Mouse (Mus musculus) cerebellum, postnatal 36 days (tissue): ENCODE measurements at regions not wholly inside any gene's neighbourhood (a gene's known extent, or its start where the extent isn't known, plus 50 kb on each side); places are given as distances from the start of the nearest gene placed in this dataset.

Experiments used
- DNase-seq, 2 experiments: peaks; one replicate each; pipeline ENCODE4 v3.0.0; 2021 to 2022; ENCODE audit warnings: mixed read lengths in 2 of 2

DNA sequence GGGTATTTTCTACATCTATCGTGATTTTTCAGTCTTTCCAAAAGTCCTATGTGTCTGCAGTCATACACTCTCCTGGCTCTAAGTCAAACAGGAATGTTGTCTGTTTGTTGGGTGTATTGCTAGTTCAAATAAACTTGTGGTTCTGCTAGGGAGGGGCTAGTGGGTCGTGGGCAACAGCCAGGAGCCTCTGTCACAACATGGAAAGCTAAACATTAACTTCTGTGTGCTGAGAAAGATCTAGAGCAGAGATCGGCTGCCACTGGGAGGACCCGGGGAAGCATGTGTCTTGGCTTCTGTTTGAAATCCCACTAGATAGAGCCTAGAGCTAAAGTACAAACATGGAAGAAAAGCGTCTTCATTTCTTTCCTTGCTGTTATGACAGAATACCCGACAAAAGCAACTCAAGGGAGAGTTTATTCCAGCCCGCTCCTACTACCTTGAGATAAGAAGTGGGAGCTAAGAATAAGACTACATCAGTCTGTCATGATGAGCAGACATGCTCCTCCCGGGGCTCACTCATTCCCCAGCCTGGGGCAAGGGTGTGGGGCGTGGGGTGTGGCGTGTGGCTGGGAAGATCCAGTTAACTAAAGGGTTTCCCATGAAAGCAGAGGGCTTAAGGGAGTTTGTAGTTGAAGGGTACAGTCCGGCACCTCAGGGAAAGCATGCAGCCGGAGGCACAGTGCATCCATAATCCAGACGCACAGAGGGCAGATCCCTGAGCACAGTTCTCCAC is 190.7 kb downstream of the Rybp start:
- DNase-seq = no peak

DNA sequence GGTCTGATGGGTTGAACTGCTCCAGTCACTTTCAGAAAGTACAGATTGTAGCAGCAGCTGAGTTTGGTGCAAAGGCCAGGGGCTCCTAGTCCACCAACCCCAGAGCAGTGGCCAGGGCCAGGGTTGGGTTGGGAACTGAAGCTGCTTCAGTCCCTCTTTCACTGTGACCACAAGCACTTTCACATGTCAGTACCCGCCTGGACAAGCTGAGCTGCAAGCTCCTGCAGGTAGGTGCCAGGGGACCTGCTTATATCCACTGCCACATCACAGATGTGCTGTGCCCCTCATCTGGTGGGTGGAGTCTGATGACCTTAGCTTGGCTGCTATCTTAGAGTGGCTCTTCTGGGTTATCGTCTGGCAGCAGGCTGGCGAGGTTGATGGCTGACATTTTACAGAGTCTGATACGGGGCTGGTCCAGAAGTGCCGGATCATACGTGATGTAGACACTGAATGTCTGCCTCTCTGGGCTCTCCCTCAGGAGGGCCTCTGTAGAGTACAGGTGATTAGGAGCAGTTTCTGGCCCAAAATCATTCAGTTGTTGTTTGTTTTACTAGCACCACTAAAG is 192.6 kb downstream of the Rybp start:
- no peak for DNase-seq

DNA sequence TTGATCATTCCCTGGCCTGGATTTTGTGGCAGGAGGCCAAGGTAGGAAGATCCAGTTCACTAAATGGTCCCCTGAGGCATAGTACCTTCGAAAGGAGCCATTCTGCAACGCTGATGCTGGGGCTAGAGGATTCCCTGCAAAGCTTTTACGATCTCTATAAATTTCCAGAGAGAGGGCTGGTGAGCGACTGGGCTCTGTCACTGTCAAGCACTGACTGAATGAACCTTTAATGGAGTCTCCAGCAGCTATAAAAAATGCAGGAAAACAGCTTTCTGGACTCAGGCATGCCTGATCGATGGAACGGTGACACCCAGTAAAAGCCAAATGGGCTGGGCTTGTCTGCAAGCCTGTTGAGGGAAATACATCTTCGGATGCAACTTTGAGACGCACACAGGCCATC is 194.4 kb downstream of the Rybp start:
- no peak for DNase-seq

DNA sequence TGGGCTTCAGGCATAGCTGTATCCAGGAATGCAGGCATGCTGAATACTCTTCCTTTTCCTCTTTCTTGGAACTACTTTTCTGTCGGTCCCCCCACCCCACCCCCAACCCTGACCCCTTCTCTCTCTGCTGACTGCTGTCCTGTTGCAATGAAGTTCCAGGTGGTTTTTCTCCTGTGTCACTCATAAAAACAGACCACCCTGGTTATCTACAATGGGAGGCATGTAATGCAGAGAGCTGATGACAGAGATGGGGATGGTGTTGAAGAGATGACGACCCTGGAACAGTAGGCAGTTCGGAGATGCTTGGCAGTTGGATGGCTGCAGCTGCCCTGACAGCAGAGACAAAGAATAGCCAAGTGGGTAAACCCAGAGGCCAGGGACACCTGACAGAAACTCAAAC is 195.5 kb downstream of the Rybp start:
- no peak for DNase-seq

DNA sequence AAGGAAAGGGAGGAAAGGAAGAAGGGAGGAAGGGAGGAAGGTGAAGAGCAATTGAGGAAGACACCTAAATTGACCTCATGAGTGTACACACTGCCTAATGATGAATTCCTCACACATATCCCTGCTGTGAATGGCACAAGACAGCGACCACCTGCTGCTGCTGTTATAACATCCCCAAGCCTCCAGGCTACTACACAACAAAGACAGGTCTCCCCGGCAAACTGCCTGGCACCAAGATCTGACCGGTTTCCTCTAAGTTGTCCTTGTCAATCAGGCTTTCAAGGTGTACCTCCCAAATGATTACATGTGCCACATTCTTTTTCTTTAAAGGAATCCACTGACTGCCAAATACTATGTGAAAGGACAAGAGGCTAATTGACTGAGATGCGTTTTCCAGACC is 198.7 kb downstream of the Rybp start:
- DNase-seq = no peak

DNA sequence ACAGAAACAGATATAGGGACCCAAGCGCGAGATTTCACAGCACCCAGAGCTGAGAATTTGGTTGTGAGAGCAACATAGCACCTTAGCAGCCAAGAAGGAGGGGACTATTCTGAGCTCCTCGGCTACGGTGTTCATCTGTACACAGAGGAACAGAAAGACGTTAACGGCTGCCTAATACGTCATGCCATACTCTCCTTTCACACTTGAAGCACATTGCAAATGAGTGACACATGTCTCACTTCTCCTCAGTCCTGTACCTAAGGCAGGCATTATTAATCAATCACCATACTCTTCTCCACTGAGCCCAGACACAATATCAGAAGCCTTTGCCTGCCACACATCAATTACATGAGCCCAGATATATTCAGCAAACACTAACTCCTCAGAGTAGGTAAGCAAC is 200.5 kb downstream of the Rybp start:
- DNase-seq = no peak

DNA sequence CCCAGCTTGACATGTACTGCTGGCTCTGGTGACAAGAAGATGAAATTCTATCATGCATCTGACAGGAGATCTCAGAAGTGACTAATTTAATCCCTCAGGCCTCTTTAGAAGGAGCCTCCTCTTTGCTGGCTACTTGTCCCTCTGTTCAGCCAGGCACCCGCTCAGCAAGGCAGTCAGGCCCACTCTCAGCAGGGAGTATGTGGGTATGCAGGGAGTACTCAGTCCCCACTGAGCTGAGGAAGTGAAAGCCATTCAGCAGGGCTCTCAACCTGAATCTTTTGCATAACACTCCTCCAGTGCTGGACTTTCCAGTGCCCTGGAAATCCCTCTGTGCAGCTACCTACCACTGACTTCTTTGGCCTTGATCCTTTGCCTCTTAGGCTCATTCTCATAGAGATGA is 201.3 kb downstream of the Rybp start:
- no peak for DNase-seq

DNA sequence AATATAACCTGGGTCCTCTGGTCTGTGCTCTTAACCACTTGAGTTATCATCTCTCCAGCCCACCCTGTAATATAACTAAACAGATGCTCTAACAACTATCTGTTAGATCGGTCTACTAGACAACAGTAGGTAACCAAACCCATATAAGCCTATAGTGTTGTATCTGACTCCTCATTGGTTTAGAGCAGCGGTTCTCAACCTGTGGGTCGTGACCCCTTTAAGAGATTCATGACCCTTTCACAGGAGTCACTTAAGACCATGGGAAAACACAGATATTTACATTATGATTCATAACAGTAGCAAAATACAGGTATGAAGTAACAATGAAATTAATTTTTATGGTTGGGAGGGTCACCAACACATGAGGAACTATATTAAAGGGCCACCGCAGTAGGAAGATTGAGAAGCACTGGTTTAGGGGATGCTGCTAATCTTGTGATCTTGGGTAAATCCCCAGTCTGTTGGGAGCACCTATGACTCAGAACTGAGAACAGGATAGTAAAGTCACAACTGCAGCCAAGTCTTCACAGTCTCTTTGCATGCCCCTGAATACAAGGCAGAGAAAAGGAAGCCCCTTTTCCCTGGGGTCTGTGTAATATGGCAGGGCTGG is 203.3 kb downstream of the Rybp start:
- no peak for DNase-seq

DNA sequence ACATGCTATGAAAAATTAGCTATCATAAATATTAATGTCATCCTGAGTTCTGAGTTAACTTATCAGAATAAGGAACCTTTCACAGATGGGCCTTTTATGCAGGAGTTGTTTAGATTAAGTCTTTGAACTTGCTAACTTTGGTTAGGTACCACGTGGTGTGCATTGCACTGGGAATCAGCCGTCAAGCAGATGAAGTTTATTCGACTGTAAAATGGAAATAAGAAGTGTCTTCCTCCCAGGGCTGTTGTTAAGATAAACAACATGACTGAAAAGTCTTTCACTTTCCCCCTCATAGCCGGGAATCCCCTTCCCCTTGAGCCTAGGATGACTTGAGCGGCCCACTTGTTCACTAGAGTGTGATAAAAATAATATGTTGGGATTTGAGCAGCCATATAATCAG is 204.2 kb downstream of the Rybp start:
- no peak for DNase-seq

DNA sequence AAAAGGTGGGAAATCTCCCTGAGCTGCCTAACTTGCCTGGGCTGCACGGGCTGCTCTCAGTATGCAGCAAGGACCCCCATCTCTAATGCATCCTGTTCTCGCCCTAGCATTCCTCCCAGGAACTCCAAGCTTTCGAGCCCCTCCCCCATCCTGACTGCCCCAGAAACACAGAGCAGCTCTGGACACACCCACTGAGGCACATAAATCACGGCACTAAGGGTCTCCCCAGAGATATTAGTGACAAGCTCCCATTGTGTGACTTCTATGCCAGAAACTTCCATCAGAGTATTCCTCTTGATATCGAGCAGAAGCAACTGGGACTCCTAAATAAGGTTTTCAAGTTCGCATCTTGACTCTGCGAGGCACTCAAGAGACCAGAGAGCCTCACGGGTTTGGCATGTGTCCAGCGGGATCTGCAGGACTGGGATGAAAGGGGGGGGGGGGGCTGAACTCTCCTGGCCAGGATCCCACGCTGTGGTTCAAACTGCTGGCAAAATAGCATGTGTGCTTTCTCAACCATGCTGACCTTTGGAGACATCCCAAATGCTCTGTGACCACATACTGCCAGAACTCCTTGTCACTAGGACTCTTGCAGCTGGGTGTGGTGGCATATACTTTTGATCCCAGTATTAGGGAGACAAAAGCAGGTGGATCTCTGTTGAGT is 212.5 kb downstream of the Rybp start:
- DNase-seq = no peak

DNA sequence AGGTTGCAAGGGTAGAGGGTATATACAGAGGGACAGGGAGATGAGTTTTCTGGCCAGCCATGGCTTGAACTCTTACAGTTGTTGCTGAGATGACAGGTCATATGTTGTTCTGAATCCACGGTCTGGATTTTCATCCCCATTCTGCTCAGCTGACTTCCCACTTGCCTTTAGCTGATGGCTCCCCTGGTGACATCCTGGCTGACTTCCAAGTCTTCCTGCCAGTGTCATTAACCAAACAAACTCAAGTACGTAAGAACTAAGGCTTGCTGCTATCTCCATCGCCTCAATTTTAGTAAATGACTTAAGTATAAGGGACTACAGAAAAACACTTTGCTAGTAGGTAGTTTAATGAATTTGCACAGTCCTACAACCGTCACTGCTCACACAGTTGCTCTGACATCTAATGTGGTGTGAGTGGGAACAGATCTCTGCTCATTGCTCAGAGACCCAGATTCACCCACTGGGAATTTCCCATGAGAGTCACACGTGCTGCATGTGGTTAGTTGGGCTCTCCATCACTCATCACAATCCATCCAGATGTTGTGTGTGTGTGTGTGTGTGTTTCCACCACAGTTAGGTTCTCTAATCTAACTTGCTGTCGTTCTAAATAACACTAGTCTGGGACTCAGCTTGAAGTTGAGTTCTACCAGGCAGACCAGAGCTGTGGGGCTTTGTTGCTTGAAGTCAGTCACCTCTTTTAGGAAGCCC is 214.9 kb downstream of the Rybp start:
- DNase-seq = peak; percentile 23 to 30

DNA sequence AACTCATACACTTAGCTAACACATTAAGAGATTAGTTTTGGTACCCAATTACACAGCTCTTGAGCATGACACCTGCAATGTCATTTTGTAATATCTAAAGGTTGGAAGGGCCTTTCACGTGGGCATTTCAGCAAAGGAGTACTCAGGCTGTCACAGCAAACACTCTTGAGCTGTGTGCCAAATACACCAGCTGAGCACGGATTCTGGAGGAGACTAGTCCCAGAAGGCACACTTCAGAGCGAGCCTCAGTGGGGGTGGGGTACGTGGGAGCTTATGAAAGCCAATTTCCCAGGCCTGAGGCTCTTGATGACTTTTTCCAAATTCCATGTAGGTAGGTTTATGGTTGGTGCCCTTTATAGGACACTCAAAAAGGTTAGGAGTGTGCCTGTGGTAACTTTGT is 218.1 kb downstream of the Rybp start:
- no peak for DNase-seq

DNA sequence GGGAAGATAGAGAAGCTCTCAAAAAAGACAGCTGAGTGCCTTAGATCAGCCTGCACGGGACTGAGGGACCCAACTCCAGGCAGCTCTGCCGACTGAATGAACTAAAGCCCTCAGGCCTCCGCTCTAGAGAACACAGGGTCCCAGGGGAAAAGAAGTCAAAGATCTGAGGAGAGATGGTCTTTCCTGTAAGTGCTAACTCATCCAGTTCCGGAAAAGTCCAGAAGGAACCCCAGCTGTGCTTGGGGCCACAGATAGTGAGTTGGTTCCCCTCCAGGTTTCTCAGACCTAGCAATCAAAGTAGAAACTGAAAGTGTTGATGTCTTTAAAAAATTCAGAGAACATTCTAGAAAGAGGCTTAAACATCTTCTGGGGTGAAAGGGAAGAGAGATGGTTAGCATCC is 220.0 kb downstream of the Rybp start:
- no peak for DNase-seq

DNA sequence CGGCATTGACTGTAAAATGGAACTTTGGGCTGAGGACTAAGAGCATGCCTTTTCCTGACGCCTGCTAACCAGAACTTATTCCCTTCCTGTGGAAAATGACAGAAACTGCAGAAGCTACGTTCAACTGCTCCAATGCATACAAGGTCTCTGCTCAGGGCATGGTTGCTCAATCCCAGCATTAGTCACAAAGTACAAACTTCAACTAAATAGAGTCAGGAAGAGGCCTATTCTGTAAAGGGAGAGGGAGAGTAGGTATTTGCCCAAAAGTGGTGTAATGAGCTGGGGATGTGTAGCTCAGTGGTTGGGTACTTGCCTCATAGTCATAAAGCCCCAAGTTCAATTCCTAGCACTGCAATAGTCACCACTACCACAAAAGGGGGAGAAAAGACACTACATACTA is 221.7 kb downstream of the Rybp start:
- no peak for DNase-seq

DNA sequence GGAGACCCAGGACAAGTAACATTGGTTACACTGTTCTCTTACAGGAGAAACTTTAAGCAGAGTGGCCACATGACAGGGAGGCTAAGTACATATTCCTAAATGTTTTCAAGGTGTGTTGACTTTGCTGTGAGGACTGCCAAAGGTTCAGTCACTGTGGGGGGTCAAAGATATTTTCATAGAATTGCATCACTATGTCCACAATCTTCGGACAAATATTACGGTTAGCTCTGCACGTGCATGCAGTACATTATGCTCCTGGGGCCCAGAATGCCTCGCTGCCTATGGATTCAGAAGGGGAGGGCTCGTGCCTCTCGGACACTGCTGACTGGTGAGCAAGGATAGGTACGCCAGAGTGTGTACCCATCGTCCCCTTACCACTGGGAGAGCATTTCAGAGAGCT is 224.3 kb downstream of the Rybp start:
- DNase-seq = no peak

DNA sequence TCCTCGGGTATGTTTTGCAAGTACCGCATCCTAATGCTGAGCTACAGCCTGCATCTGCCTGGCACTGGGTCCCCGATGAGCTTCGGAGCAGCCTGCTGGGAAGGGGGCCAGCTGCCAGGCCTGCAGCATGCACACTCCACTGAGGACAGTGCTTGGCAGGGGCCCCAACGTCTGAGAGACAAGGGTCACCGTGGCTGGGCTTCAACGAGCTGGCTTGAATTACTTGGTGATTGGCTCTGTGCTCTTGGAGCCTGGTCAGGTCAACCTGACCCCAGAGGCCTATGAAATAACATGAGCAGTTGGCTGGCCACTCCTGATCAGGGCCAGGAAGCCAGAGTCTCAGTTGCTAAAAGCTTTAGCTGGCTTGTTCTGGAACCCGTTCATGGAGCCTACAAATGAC is 227.5 kb downstream of the Rybp start:
- peak; percentile 34 to 53 for DNase-seq

DNA sequence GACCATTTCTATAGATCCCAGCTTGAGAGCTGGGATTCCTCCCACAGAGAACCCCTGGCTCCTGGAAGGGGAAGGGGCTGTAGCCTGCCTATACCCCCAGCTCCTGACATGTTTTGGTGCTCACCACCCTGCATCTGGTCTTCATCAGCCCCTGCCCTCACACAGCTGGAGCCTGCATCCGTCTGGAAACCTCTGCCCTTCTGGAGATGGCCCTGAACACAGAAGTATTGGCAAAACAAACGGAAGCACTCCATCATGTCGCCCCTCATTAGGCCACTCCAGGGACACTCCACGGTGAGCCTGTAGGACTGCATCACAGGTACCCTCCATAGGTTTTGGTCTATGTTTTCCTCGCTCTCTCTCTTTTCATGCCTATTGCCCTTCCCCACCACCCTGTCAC is 231.3 kb downstream of the Rybp start:
- DNase-seq = no peak

DNA sequence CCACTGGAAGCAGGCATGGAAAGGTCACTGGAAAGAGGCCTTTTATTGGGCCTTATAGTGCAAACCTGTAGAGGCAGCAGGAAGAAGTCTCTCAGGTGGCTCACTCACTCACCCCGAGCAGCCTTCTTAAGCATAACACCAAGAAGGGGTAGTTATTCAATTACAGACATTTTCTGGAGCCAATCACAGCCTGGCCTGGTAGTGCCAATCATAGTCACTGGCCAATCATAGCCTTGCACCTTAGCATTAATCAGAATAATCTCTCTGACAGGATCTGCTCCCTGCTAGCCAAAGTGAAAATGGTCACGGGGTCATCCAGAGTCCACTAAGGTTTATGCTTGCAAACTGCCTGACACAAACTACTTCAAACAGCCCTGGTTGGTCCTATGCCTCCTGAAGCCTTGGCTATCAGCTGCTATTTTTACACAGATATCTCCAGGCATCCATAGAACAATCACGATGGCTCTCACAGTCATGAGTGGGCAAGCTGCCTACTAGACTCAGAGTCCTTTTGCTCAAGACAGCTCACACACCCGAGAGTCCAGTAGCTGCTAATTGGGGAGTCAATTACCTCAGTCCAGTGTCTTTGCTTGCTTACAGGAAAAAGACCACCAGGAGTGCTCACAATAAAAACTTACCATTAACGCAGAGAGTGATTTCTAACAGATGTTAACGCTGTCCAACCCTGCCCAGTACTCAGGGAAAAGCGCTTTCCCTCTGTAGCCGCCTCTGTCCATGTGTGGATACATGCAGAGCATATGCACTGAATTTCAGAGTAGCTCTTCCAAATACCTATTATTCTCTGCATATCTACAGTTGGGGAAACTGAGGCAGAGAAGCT is 234.1 kb downstream of the Rybp start:
- no peak for DNase-seq

DNA sequence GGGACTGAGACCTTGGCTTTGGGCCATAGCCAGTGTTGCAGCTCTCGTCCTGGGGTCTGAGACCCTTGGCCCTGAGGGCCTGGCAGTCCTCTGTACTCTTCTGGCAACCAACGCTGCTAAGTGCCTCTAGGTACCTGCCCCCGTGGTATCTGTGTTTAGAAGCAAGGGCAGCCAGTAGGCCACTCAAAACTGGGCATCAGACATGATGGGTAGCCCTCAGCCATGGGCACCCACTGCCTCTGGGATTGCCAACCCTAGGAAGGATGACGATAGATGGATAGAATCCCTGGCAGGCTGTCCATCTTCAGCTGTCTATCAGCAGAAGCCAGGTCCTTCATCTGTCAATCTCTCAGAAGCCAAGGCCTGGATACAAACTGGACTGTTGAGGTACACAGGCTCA is 234.9 kb downstream of the Rybp start:
- no peak for DNase-seq

DNA sequence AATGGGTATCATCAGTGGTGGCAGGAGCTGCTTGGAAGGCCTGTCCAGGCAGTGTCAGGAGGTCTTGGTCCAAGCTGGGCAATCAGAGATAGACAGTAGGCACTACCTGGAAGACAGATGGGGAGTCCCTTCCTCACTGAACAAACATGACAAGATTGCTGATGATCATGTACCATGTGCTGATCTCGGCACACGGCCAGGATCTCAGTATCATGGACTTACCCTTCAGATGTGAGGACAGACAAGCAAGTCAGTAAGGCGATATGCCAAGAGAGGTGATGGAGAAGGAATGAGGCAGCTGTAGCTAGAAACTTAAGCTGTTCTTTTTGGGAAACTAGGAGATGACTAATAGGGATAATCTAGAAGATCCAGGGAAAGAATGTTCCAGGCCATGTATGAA is 238.2 kb downstream of the Rybp start:
- DNase-seq = no peak

DNA sequence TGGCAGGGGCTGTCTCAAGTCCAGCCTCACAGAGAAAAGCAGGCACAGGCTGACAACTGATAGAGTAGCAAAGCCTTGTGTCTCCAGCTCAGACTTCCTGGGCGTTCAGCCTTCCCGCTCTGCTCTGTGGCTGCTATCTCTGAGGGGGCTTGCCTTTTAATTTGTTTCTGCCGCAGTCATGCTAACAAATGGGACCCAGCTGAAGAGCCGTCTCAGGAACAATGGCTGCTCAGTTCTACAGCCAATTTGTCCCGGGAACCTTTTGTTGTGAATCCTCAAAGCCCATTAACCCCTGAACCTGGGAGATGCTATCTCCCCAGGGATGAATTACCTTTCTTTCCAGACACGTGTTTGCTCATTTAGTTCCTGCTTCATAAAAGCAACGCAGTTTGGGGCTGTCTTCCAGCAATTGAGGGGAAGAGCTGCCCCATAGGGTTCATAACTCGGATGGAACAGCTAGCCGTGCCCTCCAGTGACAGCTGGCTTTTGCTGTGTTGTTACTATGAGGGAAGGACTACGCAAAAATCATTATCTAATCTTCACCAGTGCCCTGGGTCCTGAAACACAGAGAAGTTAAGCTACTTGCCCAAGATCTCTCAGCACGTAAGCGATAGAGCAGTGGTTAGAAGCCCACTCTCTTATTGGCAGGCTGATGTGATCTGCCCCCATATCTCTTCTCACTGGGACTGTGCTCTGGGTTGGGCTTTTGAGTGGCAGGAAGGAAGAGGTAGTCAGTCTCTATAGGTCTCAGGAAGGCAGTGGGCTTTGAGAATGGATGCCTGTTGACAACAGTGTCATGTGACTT is 240.9 kb downstream of the Rybp start:
- DNase-seq = no peak

DNA sequence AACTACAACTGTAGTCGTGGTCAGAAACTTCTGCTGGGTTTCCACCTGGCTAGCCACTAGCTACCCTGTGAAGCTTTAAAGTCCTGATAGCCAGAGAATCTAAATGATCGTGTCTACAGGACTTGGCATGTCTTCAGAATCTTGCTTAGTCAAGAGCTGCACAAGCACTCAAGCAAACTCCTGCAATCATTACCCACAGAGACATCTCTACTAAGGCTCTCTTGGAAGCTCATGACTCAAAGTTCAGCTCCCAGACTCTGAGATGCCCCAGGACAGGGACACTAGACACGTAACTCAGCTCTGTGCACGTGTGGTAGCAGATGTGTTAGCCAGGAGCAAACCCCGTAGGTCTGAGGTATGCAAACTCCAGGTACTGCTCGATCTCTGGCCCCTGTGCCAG is 242.2 kb downstream of the Rybp start:
- no peak for DNase-seq
